8 mouse cellular contexts compared by ENCODE assay signal in genomic region chr19:5463791-5464562, GRCm38 (mm10). TPM values are rescaled to one million over a fixed set of nuclear protein-coding genes. Genes with fewer than 3 reads are reported as not detected.
DNase-seq lines count a peak whose midpoint lies in the region; ATAC-seq lines count a peak whose summit lies in the region.

No protein-coding gene starts in this region.

- peak; percentile 96 for DNase-seq in heart, adult 11 months
- no peak for DNase-seq in heart, adult 8-10 months (ENCODE audit: low spot score)
- DNase-seq in WW6 (ENCODE audit: low read depth, low spot score), result peak; percentile 75
- peak; percentile 87 for DNase-seq in hindbrain, embryonic 11.5 days (ENCODE audit: low spot score)
- peak; percentile 44 to 53 for DNase-seq in natural killer cell, adult 2 months (ENCODE audit: low spot score in 2 of 2)

- 40% methylated on average over 15 of the region's 15 CpGs for WGBS in embryonic facial prominence, embryonic 13.5 days
- WGBS in hindbrain, embryonic 11.5 days, result 53% methylated on average over 15 of the region's 15 CpGs
- WGBS in limb, embryonic 13.5 days, result 45% methylated on average over 15 of the region's 15 CpGs

- H3K27ac ChIP-seq in embryonic facial prominence, embryonic 13.5 days, result peak overlapping the region; percentile 44; the same call in 1 of the 2 replicates
- H3K27ac ChIP-seq in hindbrain, embryonic 11.5 days (ENCODE audit: low read depth, low read length), result peak overlapping the region; percentile 49; the same call in 1 of the 2 replicates
- H3K27ac ChIP-seq in limb, embryonic 13.5 days, result peak overlapping the region; percentile 61; the same call in 1 of the 2 replicates

- H3K36me3 ChIP-seq in embryonic facial prominence, embryonic 13.5 days, result peaks cover 61% of the 10 kb centered on the region
- H3K36me3 ChIP-seq in hindbrain, embryonic 11.5 days (ENCODE audit: control insufficient read depth, insufficient read depth, low read length), result no peaks in the 10 kb centered on the region
- peaks cover 64% of the 10 kb centered on the region for H3K36me3 ChIP-seq in limb, embryonic 13.5 days

- peaks cover 4% of the 10 kb centered on the region; the same call in 1 of the 2 replicates for H3K27me3 ChIP-seq in embryonic facial prominence, embryonic 13.5 days
- H3K27me3 ChIP-seq in hindbrain, embryonic 11.5 days (ENCODE audit: control insufficient read depth, insufficient read depth, low read length), result no peaks in the 10 kb centered on the region
- H3K27me3 ChIP-seq in limb, embryonic 13.5 days, result no peaks in the 10 kb centered on the region

- peak overlapping the region; percentile 29 for H3K4me3 ChIP-seq in embryonic facial prominence, embryonic 13.5 days
- peak overlapping the region; percentile 2 for H3K4me3 ChIP-seq in hindbrain, embryonic 11.5 days (ENCODE audit: low read depth, low read length)
- H3K4me3 ChIP-seq in limb, embryonic 13.5 days, result peak overlapping the region; percentile 28

- H3K9ac ChIP-seq in embryonic facial prominence, embryonic 13.5 days, result peak overlapping the region; percentile 65
- peak overlapping the region; percentile 4; the same call in 1 of the 2 replicates for H3K9ac ChIP-seq in hindbrain, embryonic 11.5 days (ENCODE audit: low read depth, low read length)
- H3K9ac ChIP-seq in limb, embryonic 13.5 days, result peak overlapping the region; percentile 57

- peak overlapping the region; percentile 63 for H3K4me2 ChIP-seq in embryonic facial prominence, embryonic 13.5 days
- H3K4me2 ChIP-seq in hindbrain, embryonic 11.5 days (replicated peaks; ENCODE audit: low read depth, low read length), result peak overlapping the region; percentile 11
- peak overlapping the region; percentile 55 for H3K4me2 ChIP-seq in limb, embryonic 13.5 days (replicated peaks)

- 0 out of 2 replicates have a peak, but pooled peaks have one; percentile 29 for ATAC-seq in embryonic facial prominence, embryonic 13.5 days (ENCODE audit: insufficient number of reproducible peaks, insufficient read depth, low FRiP score, low TSS enrichment, low read depth)
- ATAC-seq in hindbrain, embryonic 11.5 days (ENCODE audit: low FRiP score), result peak; percentile 65
- 0 out of 2 replicates have a peak, but pooled peaks have one; percentile 22 for ATAC-seq in limb, embryonic 13.5 days (ENCODE audit: low FRiP score, low read depth)
- no peak for ATAC-seq in erythroid progenitor cell, adult 5-6 weeks (replicated peaks; ENCODE audit: low FRiP score, poor library complexity, severe bottlenecking)

- peaks cover 25% of the 10 kb centered on the region for H3K4me1 ChIP-seq in embryonic facial prominence, embryonic 13.5 days
- peaks cover 9% of the 10 kb centered on the region; the same call in 1 of the 2 replicates for H3K4me1 ChIP-seq in hindbrain, embryonic 11.5 days (replicated peaks; ENCODE audit: control insufficient read depth, insufficient read depth, low read length)
- H3K4me1 ChIP-seq in limb, embryonic 13.5 days, result peaks cover 22% of the 10 kb centered on the region

- no peaks in the 10 kb centered on the region for H3K9me3 ChIP-seq in embryonic facial prominence, embryonic 13.5 days
- no peaks in the 10 kb centered on the region for H3K9me3 ChIP-seq in hindbrain, embryonic 11.5 days (ENCODE audit: control insufficient read depth, low read length)
- H3K9me3 ChIP-seq in limb, embryonic 13.5 days, result no peaks in the 10 kb centered on the region

RNA-seq across cellular contexts. Expression of gene Fibp, which starts 3.6 kb away (rescaled TPM):
- 10 to 100 TPM; 41.3 to 52.3 (median 49.2) TPM for total RNA-seq in heart, adult 8-10 months (2022)
- 138 and 144 TPM in 2 replicates for polyA plus RNA-seq in embryonic facial prominence, embryonic 13.5 days (2015; fragmentation: Nextera tagmentation; extraction: Ambion mirVana)
- 103 and 119 TPM in 2 replicates for polyA plus RNA-seq in hindbrain, embryonic 11.5 days (2014; fragmentation: Nextera tagmentation; extraction: Ambion mirVana)
- polyA plus RNA-seq in limb, embryonic 13.5 days (2015; fragmentation: Nextera tagmentation; extraction: Ambion mirVana), result 129 and 131 TPM in 2 replicates
- 11.5 and 21.8 TPM in 2 replicates for total RNA-seq in erythroid progenitor cell, adult 5-6 weeks (2015; ENCODE audit: low replicate concordance)
- 29.0 and 32.5 TPM in 2 replicates for total RNA-seq in erythroid progenitor cell, adult 5-6 weeks (2017; ENCODE audit: low replicate concordance)

RNA-seq across cellular contexts. Expression of gene Ctsw, which starts 4.3 kb away (rescaled TPM):
- under 1 TPM in 3 of 4 experiments, not detected in 1; 0.29 to 0.38 (median 0.37) TPM for total RNA-seq in heart, adult 8-10 months (2022)
- 1.6 and 2.4 TPM in 2 replicates for polyA plus RNA-seq in embryonic facial prominence, embryonic 13.5 days (2015; fragmentation: Nextera tagmentation; extraction: Ambion mirVana)
- polyA plus RNA-seq in hindbrain, embryonic 11.5 days (2014; fragmentation: Nextera tagmentation; extraction: Ambion mirVana), result 3.0 and 4.7 TPM in 2 replicates
- 1.7 and 2.3 TPM in 2 replicates for polyA plus RNA-seq in limb, embryonic 13.5 days (2015; fragmentation: Nextera tagmentation; extraction: Ambion mirVana)
- 6.3 TPM in 1 of 2 replicates, not detected in the other for total RNA-seq in erythroid progenitor cell, adult 5-6 weeks (2015; ENCODE audit: low replicate concordance)
- not detected in 2 replicates for total RNA-seq in erythroid progenitor cell, adult 5-6 weeks (2017; ENCODE audit: low replicate concordance)

RNA-seq across cellular contexts. Expression of gene Ccdc85b, which starts 6.3 kb away (rescaled TPM):
- total RNA-seq in heart, adult 8-10 months (2022), result 10 to 100 TPM in 1 of 4 experiments, 1 to 10 TPM in 3; 8.3 to 10.4 (median 8.9) TPM
- polyA plus RNA-seq in embryonic facial prominence, embryonic 13.5 days (2015; fragmentation: Nextera tagmentation; extraction: Ambion mirVana), result 6.8 TPM in 2 replicates
- 6.6 and 6.9 TPM in 2 replicates for polyA plus RNA-seq in hindbrain, embryonic 11.5 days (2014; fragmentation: Nextera tagmentation; extraction: Ambion mirVana)
- polyA plus RNA-seq in limb, embryonic 13.5 days (2015; fragmentation: Nextera tagmentation; extraction: Ambion mirVana), result 6.2 and 7.0 TPM in 2 replicates
- not detected in 2 replicates for total RNA-seq in erythroid progenitor cell, adult 5-6 weeks (2015; ENCODE audit: low replicate concordance)
- 1.2 TPM in 1 of 2 replicates, not detected in the other for total RNA-seq in erythroid progenitor cell, adult 5-6 weeks (2017; ENCODE audit: low replicate concordance)

RNA-seq across cellular contexts. Expression of gene Efemp2, which starts 9.8 kb away (rescaled TPM):
- total RNA-seq in heart, adult 8-10 months (2022), result 10 to 100 TPM in 2 of 4 experiments, 1 to 10 TPM in 2; 6.5 to 11.2 (median 9.5) TPM
- polyA plus RNA-seq in embryonic facial prominence, embryonic 13.5 days (2015; fragmentation: Nextera tagmentation; extraction: Ambion mirVana), result 200 and 207 TPM in 2 replicates
- polyA plus RNA-seq in hindbrain, embryonic 11.5 days (2014; fragmentation: Nextera tagmentation; extraction: Ambion mirVana), result 51.2 and 55.7 TPM in 2 replicates
- polyA plus RNA-seq in limb, embryonic 13.5 days (2015; fragmentation: Nextera tagmentation; extraction: Ambion mirVana), result 209 and 216 TPM in 2 replicates
- 5.0 TPM in 1 of 2 replicates, not detected in the other for total RNA-seq in erythroid progenitor cell, adult 5-6 weeks (2015; ENCODE audit: low replicate concordance)
- total RNA-seq in erythroid progenitor cell, adult 5-6 weeks (2017; ENCODE audit: low replicate concordance), result not detected in 2 replicates

RNA-seq across cellular contexts. Expression of gene Fosl1, which starts 16.6 kb away (rescaled TPM):
- under 1 TPM in 2 of 4 experiments, not detected in 2; 0.14 to 0.23 TPM for total RNA-seq in heart, adult 8-10 months (2022)
- not detected in 2 replicates for polyA plus RNA-seq in embryonic facial prominence, embryonic 13.5 days (2015; fragmentation: Nextera tagmentation; extraction: Ambion mirVana)
- polyA plus RNA-seq in hindbrain, embryonic 11.5 days (2014; fragmentation: Nextera tagmentation; extraction: Ambion mirVana), result 0.13 TPM in 1 of 2 replicates, not detected in the other
- polyA plus RNA-seq in limb, embryonic 13.5 days (2015; fragmentation: Nextera tagmentation; extraction: Ambion mirVana), result not detected in 2 replicates
- not detected in 2 replicates for total RNA-seq in erythroid progenitor cell, adult 5-6 weeks (2015; ENCODE audit: low replicate concordance)
- not detected in 2 replicates for total RNA-seq in erythroid progenitor cell, adult 5-6 weeks (2017; ENCODE audit: low replicate concordance)

Comparison
In these comparisons a context has a peak if more than half of its experiments do, and no peak if none do; other contexts are left out.
1. H3K4me2 ChIP-seq: peak in every context shown above with its lines; median percentile 63 in embryonic facial prominence, embryonic 13.5 days; 55 in limb, embryonic 13.5 days; 11 in hindbrain, embryonic 11.5 days.
2. H3K9ac ChIP-seq: peak in every context shown above with its lines; median percentile 65 in embryonic facial prominence, embryonic 13.5 days; 57 in limb, embryonic 13.5 days; 4 in hindbrain, embryonic 11.5 days.